Mouse (Mus musculus) left cerebral cortex, adult 11 months (tissue): ENCODE measurements around the gene Ccdc65.

ENCODE experiments used
- DNase-seq: peaks from one replicate; pipeline ENCODE4 v3.0.0; 2022; ENCODE audit warnings: low spot score

Gene Ccdc65

GRCm38 (mm10) chr15:98707766-98708372, at the start of gene Ccdc65:
Ccdc65 (plus strand) TSS chr15:98708207.
- DNase-seq = peak; percentile 84

DNA sequence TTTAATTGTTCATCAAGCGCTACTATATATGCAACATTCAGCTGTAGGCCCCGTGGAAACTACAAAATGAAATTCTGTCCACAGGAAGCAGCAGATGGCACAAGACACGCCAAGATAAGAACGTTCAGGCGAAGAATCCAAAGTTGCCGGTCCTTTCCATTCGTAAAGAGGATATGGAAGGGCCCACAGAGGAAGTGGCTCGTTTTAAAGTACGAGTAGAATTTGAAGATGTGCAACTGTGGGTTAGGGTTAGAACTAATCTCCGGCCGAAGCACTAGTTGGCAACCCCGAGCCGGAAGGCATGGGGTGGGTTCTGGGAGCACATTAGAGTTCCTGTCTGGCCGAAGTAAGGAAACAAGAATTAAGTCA, 45.8 kb upstream of the Ccdc65 start:
- DNase-seq = no peak

- peak; percentile 91 for DNase-seq
Observed at GRCm38 (mm10) chr15:98662567-98663545, 45.2 kb upstream of the Ccdc65 start, which contains the start of gene Ddx23. Ddx23 (minus strand) TSS chr15:98662894.

DNA sequence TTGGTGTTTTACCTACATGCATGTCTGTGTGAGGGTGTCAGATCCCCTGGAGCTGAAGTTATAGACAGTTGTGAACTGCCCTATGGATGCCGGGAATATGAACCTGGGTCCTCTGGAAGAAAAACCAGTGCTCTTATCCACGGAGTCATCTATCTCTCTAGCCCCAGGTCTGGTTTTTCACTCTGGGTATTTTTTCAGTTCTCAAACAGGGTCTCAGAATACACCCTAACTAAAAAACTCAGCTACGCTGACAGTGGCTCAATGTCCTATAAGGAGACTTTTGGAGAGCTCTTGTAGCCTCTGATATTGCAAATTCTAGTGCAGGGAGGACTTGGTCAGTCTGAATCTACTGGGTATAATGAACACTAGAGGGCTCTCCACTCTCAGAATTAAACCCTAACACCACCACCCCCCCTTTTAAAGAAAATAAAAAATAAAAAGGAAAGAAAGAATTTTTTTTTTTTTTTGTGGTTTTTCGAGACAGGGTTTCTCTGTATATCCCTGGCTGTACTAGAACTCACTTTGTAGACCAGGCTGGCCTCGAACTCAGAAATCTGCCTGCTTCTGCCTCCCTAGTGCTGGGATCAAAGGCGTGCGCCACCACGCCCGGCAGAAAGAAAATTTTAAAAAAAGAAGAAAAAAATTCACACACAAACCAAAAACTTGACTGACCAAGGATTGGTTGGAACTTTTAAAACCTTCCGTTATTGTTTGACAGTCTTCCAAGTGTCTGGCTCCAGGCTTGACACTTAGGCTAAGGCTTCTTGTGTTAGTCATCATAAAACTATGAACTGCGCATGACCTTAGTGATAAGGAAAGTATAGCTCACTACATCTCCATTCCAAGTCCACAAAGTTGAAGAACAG, 43.7 kb upstream of the Ccdc65 start:
- no peak for DNase-seq

DNA sequence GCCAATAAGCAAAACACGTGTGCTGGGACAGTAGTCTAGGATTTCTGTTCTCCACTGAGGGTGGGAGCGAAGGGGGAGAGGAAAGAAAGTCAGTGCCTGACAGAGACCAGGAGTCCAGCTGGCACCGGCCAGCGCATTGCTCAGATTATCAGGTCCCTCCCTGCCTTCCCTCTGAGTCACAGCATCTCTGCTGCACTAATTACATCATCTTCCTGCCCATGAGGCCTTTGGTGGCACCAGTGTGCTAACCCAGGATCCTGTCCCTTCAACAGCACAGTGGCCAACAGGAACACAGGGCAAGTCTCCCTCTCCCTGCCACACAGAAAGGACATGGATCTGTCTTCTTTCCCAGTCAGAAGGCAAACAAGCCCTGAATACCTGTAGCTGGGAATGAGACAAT, 35.4 kb upstream of the Ccdc65 start:
- no peak for DNase-seq

DNA sequence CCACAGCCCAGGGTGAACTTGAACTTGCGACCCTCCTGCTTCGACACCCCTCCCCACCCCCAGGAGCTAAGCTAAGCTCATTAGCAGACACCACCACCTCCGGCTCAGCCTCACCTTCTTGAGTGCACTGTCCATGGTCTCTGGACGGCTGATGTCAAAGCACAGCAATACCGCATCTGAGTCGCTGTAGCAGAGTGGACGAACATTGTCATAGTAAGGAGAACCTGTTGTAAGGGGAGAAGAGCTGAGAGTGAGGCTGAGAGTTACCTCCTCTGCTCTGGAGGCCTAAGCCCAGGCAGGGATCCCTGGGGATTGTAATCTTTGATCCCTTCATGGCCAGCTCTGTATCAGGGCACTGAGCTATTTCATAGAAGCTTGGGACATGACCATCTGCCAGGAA, 34.3 kb upstream of the Ccdc65 start:
- no peak for DNase-seq

GRCm38 (mm10) chr15:98674284-98674993, 33.6 kb upstream of the Ccdc65 start:
- DNase-seq = no peak

DNA sequence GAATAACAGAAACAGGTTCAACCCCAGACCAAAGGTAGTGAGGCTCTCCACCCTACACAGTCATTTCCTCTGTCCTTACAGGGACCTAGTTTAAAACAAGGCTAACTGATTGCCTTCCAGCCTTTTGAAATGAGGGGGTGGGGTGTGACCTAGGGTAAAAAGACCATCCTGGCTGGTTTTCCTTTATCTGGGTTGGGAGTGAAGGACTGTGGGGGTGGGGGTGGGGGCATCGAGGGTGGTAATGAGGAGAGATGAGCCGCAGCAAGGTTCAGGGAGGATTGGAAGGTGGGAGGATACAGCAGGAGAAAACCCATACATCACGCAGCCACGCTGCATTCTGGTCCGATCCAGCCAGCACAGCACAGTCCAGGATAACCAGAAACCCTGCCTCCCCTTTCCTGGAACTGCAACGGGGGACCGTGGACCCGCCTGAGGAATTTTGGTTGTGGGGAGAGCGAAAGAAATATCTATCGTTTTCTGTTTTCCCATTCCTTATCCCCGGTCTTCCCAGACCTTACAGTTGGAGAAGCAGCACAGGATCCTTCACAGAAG, 32.9 kb upstream of the Ccdc65 start:
- DNase-seq = no peak

- no peak for DNase-seq
Observed at GRCm38 (mm10) chr15:98675634-98676250, 32.3 kb upstream of the Ccdc65 start.

GRCm38 (mm10) chr15:98676471-98676870, 31.5 kb upstream of the Ccdc65 start:
- no peak for DNase-seq

DNA sequence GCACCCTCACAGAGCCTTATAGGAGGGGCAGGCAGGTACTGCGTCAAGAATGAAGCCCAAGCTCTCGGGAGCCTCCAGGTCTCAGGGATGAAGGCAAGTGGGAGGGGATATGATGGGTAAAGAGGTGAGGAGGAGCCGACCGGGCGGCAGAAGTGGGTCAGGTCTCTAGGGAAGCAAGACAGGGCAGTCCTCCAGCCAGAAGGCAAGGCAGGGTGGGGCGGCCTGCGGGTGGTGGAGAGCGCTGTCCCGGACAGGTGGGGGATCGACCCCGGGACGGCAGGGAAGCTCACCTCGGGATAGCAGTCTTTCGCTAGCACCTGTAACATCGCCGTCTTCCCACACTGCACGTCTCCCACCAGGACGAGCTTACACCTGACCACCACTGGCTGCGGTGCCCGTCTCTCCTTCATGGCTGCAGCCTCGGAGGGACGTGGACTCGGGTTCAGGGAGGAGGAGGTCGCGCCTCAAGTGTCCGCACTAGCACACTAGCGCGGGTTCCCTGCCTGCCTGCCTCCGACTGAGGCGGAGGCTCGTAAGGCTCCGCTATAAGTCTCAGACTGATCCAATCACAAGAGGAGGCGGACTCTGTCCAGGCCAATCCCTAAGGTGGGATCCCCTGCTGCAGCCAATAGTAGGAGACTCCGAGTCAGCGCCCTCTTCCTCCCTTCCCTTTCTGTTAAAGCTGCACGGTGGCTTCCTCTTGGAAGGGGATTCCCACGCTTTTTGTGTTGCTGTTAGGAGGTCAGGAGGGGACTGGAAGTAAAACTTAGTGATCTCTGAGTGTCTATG, 30.9 kb upstream of the Ccdc65 start, which contains the start of gene Rnd1:
Gene Rnd1, minus strand, starts transcription at position 522 of the 789 bp plus-strand sequence.
- DNase-seq = peak; percentile 85

DNA sequence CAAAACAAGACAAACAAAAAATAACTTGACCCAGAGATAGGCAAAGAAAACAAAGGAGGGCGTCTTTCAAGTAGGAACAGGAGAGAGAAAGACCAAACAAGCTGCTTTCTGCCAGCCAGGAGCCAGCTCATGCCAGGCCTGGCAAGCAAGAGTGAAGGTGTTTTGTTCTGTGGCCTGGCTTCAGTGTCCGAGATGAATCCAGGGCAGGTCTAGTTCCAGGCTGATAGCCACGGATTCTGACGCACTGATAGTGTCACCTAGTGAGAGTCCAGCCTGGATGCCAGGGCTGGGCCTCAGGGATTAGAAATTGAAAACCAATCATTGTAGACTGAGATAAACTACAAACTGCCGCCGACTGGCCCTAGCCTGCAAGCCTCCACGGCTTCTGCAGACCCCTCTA, 30.0 kb upstream of the Ccdc65 start:
- DNase-seq = no peak

DNA sequence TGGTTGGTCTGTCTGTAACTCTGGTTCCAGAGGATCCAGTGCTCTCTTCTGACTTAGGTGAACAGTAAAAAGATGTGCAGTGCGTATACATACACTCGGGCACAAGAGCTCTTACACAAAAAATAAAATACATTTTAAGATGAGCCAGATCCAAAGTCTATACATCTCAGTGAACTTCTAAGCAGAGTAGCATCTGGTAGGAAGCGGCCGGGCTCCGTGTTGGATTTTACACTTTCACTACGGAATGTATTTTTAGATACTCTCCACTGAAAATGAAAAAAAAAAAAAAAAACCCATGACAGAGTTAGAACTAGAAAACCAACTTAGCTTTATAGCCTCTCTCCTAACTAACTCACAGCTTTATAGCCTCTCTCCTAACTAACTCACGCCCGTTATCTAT, 27.3 kb upstream of the Ccdc65 start:
- DNase-seq = no peak

GRCm38 (mm10) chr15:98681633-98682032, 26.4 kb upstream of the Ccdc65 start:
- DNase-seq = no peak

- DNase-seq = no peak
Observed at GRCm38 (mm10) chr15:98683177-98683576, 24.8 kb upstream of the Ccdc65 start.

GRCm38 (mm10) chr15:98683746-98684145, 24.3 kb upstream of the Ccdc65 start:
- DNase-seq = no peak

DNA sequence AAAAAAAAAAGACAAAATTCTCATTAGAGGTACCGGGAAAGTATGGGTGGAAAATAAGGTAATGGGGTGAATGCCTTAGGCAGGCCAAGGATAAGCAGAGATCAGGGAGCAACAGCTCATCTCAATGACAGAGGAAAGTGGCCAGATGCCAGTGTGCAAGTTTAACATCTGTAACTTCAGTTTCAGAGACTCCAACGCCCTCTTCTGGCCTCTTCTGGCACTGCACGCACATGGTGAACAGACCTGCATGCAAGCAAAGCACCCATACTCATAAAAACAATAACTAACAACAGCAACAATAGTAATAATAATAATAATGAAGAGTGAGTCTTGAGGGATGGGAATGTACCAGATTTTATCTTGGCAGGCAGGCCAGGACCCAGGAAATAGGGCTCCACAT, 22.1 kb upstream of the Ccdc65 start:
- no peak for DNase-seq

DNA sequence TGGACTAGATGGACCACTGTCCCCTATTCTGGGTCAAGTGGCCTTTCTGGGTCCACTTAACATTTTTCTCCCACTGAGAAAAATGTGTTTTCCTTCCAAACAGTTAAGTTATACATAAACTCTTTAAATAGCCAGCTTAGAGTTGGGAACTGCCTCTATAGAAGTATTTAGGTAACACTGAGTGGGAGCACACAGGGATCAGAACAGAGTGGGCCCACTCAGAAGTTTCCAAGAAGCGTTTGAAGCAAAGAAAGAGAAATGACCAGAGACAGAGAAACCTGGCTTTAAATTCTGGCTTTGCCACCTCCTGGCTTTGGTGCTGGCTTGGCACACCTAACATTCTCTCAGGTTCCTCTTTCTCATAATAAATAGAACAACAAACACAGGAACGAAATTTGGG, 18.3 kb upstream of the Ccdc65 start:
- no peak for DNase-seq

DNA sequence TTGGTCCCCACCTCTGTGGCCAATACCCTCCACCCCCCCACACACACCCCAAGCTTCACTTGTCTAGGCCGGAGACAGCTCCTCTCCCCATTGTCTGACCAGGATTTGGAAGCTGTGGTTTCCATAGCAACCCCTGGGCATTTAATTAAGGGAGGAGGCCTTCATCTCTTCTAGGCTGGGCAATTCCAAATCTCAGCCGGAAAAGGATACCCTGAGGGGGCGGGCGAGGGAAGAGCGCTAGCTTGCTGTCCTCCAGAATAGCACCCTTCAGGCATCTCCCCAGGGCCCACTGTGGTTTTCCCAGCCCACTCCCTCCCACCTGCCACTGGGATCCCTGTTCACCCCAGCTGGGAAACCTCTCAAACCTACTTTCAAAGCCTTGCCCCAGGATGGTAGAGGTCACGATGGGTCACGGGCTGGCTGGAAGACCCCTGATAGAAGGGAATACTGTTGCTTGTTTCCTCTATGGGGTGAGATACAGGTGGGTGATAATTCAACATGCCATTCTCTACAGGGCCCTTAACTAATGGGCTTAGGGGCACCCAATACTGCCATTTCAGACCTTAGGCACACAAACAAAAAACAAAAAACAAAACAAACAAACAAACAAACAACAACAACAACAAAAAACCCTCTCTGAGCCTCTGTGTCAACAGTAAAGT, 16.4 kb upstream of the Ccdc65 start:
- DNase-seq = no peak
